Mouse (Mus musculus): Measurements from ENCODE around the gene Fam81a. TPM values are rescaled to one million over a fixed set of nuclear protein-coding genes. Genes with fewer than 3 reads are reported as not detected.

The Fam81a gene
- polyA plus RNA-seq, 1 experiment from 2014 or later = 0.75 TPM

GRCm38 (mm10) chr9:70140871-70141796, 1.2 kb downstream of the Fam81a start:
- no peak overlapping the region for H3K27ac ChIP-seq
- under 1% methylated on average over 86 of the region's 87 CpGs for WGBS (ENCODE audit: insufficient replicate concordance)
- DNase-seq (no peak), ATAC-seq (ENCODE audit: low read depth) (no peak)
- no peaks in the 10 kb centered on the region for H3K9me3 ChIP-seq (replicated peaks)
- peak overlapping the region; percentile 60 for H3K4me2 ChIP-seq
- H3K9ac ChIP-seq = no peak overlapping the region
- H3K36me3 ChIP-seq = no peaks in the 10 kb centered on the region
- 0 out of 2 replicates have a peak, but pooled peaks cover 8% of the 10 kb centered on the region for H3K4me1 ChIP-seq (replicated peaks)
- peak overlapping the region; percentile 54 for H3K4me3 ChIP-seq (replicated peaks)
- peaks cover 50% of the 10 kb centered on the region for H3K27me3 ChIP-seq

- 0 out of 2 replicates have a peak, but pooled peaks cover 8% of the 10 kb centered on the region for H3K4me1 ChIP-seq (replicated peaks)
- no peak overlapping the region for H3K27ac ChIP-seq
- H3K9ac ChIP-seq = no peak overlapping the region
- peaks cover 50% of the 10 kb centered on the region for H3K27me3 ChIP-seq
- no peaks in the 10 kb centered on the region for H3K9me3 ChIP-seq (replicated peaks)
- 0 out of 2 replicates have a peak overlapping the region, but pooled peaks have one; percentile 54 for H3K4me3 ChIP-seq (replicated peaks)
- DNase-seq (no peak), ATAC-seq (ENCODE audit: low read depth) (no peak)
- H3K4me2 ChIP-seq = peak overlapping the region; percentile 60; the same call in 1 of the 2 replicates
- 60% methylated on average over 4 of the region's 4 CpGs for WGBS (ENCODE audit: insufficient replicate concordance)
- H3K36me3 ChIP-seq = no peaks in the 10 kb centered on the region
These were observed 2.0 kb downstream of the Fam81a start for GRCm38 (mm10) chr9:70140340-70140739.

DNA sequence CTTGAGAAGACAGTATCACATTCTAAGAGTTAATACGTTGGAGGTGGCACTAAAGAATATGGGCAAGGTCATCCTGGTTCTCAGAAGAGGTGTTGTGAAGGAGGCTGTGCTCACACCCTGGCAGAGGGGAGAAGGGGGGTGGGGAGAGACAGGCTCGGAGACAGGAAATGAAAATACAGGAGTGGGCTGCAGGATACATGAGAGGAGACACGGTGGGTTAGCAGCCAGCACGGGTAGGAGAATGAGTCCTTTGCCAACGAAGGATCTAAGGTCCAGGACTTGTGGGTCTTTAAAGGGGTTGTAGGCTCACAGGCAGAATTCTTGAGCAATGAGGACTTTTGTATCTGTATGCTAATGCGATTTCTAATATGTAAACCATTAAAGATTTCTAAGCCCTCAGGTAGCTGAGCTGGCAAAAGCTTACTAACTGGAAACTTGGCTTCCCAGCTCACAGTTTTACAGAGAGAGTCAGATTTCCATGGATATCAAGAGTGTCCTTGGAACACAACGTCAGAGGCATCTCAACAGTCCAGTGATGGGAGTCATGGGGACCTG, 3.0 kb downstream of the Fam81a start:
- H3K9me3 ChIP-seq (replicated peaks) = no peaks in the 10 kb centered on the region
- no peak overlapping the region for H3K4me3 ChIP-seq (replicated peaks)
- ATAC-seq (ENCODE audit: low read depth) (no peak), DNase-seq (no peak)
- no peak overlapping the region; the same call in 1 of the 2 replicates for H3K9ac ChIP-seq
- H3K27ac ChIP-seq = no peak overlapping the region
- peaks cover 50% of the 10 kb centered on the region for H3K27me3 ChIP-seq
- H3K4me2 ChIP-seq = no peak overlapping the region
- H3K36me3 ChIP-seq = no peaks in the 10 kb centered on the region
- H3K4me1 ChIP-seq (replicated peaks) = 0 out of 2 replicates have a peak, but pooled peaks cover 13% of the 10 kb centered on the region
- 23% methylated on average over 7 of the region's 7 CpGs for WGBS (ENCODE audit: insufficient replicate concordance)

GRCm38 (mm10) chr9:70138511-70138910, 3.8 kb downstream of the Fam81a start:
- peaks cover 50% of the 10 kb centered on the region for H3K27me3 ChIP-seq
- H3K9me3 ChIP-seq (replicated peaks) = no peaks in the 10 kb centered on the region
- H3K27ac ChIP-seq = no peak overlapping the region
- ATAC-seq (ENCODE audit: low read depth) = no peak
- H3K36me3 ChIP-seq = no peaks in the 10 kb centered on the region
- 0 out of 2 replicates have a peak, but pooled peaks cover 13% of the 10 kb centered on the region for H3K4me1 ChIP-seq (replicated peaks)
- DNase-seq = no peak
- no peak overlapping the region for H3K4me2 ChIP-seq
- no peak overlapping the region for H3K9ac ChIP-seq
- H3K4me3 ChIP-seq (replicated peaks) = no peak overlapping the region
- 57% methylated on average over 7 of the region's 7 CpGs for WGBS (ENCODE audit: insufficient replicate concordance)

GRCm38 (mm10) chr9:70137991-70138390, 4.4 kb downstream of the Fam81a start:
- Histone ChIP-seq H3K27me3 (peaks cover 45% of the 10 kb centered on the region), H3K4me1 (replicated peaks) (0 out of 2 replicates have a peak, but pooled peaks cover 13% of the 10 kb centered on the region), H3K36me3 (no peaks in the 10 kb centered on the region), H3K9ac (no peak overlapping the region), H3K9me3 (replicated peaks) (no peaks in the 10 kb centered on the region), H3K27ac (no peak overlapping the region), H3K4me3 (replicated peaks) (no peak overlapping the region), H3K4me2 (no peak overlapping the region)
- 70% methylated on average over 5 of the region's 5 CpGs for WGBS (ENCODE audit: insufficient replicate concordance)
- no peak for ATAC-seq (ENCODE audit: low read depth)
- no peak for DNase-seq

DNA sequence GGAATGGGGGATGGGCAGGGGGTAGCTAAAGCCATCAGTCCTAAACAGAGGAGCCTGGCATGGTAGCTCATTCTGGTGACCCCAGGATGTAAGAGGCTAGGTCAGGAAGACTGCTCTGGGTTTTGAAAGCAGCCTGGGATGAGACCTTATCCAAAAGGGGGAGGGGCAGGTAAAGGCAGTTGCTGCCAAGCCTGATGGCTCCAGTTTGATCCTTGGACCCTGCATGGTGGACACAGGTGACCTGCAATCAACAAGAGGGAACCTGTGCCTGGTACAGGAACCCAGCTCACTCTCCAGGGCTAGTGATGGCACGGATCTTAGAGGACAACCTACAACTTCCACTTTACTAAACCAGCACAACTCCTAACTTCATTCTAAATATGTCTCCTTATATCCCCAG, 7.2 kb downstream of the Fam81a start:
- no peak for ATAC-seq (ENCODE audit: low read depth)

DNA sequence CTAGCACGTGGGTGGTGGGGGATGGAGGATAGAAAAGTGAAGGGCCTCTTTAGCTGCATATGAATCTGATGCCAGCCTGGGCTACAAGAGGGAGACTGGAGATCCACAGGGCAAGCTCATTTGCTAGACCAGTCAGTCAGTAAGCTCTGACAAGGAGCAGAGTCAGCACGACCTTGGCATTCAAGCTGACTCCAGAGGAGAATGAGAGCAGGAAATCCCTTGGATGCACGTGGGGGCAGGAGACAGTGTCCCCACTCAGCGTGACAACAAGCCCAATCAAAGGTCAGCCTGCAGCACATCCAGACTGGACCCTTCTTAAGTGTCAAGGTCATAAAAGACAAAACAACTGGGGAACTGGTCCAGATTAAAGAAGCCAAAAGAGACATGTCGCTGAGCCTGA, 7.6 kb downstream of the Fam81a start:
- WGBS (ENCODE audit: insufficient replicate concordance) = 42% methylated on average over 5 of the region's 5 CpGs
- H3K9me3 ChIP-seq (replicated peaks) = no peaks in the 10 kb centered on the region
- peaks cover 14% of the 10 kb centered on the region for H3K27me3 ChIP-seq
- H3K4me1 ChIP-seq (replicated peaks) = peaks cover 9% of the 10 kb centered on the region; the same call in 1 of the 2 replicates
- H3K4me3 ChIP-seq (replicated peaks) = no peak overlapping the region
- no peak overlapping the region for H3K27ac ChIP-seq
- no peak overlapping the region for H3K4me2 ChIP-seq
- no peaks in the 10 kb centered on the region for H3K36me3 ChIP-seq
- H3K9ac ChIP-seq = no peak overlapping the region
- DNase-seq = no peak
- no peak for ATAC-seq (ENCODE audit: low read depth)

More for the DNA sequence above, 7.2 kb downstream of the Fam81a start:
- Histone ChIP-seq H3K4me3 (replicated peaks) (no peak overlapping the region), H3K9me3 (replicated peaks) (no peaks in the 10 kb centered on the region), H3K27ac (no peak overlapping the region), H3K4me2 (no peak overlapping the region), H3K4me1 (replicated peaks) (peaks cover 9% of the 10 kb centered on the region; the same call in 1 of the 2 replicates), H3K36me3 (no peaks in the 10 kb centered on the region), H3K9ac (no peak overlapping the region), H3K27me3 (peaks cover 19% of the 10 kb centered on the region)
- WGBS (ENCODE audit: insufficient replicate concordance) = 50% methylated on average over 1 of the region's 1 CpGs
- DNase-seq = no peak

DNA sequence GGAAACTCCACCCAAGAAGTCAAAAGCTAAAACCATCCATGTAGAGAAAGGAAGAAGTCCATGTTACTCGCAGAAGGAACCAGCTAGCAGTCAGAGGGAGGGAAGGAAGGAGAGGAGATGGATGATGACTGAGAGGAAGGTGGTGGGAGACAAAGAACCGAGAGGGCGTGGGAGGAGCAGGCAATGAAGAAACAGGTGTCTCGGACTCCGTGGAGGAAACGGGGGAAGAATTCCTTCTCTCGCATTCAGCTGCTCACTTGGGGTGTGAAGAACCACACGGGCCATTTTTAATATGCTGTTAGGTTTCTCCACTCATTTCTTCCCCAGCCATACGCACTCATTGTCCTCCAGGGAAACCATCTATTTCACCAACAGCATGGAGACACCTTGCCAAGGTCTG, 8.1 kb downstream of the Fam81a start:
- Histone ChIP-seq H3K9me3 (replicated peaks) (no peaks in the 10 kb centered on the region), H3K4me3 (replicated peaks) (no peak overlapping the region), H3K27ac (no peak overlapping the region), H3K4me2 (no peak overlapping the region), H3K36me3 (no peaks in the 10 kb centered on the region), H3K4me1 (replicated peaks) (peaks cover 9% of the 10 kb centered on the region; the same call in 1 of the 2 replicates), H3K9ac (no peak overlapping the region), H3K27me3 (peaks cover 9% of the 10 kb centered on the region; the same call in 1 of the 2 replicates)
- 53% methylated on average over 9 of the region's 9 CpGs for WGBS (ENCODE audit: insufficient replicate concordance)
- DNase-seq (no peak), ATAC-seq (ENCODE audit: low read depth) (no peak)

DNA sequence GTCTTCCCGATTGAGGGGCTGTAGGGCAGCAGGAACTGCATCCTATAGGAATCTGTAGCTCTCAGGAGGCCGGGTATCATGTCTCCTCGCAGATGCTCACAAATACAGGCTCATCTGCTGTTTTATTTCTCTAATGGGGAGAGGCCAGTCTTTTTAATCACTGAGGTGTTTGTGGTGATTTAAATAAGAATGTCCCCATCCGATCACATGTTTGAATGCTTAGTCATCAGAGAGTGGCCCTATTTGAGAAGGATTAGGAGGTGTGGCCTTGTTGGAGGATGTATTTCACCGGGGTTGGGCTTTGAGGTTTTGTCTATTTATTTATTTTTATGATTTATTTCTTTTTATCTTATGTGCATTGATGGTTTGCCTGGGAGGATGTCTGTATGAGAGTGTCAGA, 11.6 kb downstream of the Fam81a start:
- WGBS (ENCODE audit: insufficient replicate concordance) = 76% methylated on average over 5 of the region's 5 CpGs
- H3K4me1 ChIP-seq (replicated peaks) = peaks cover 9% of the 10 kb centered on the region; the same call in 1 of the 2 replicates
- H3K4me3 ChIP-seq (replicated peaks) = no peak overlapping the region

GRCm38 (mm10) chr9:70111869-70112286, 30.5 kb downstream of the Fam81a start:
- Histone ChIP-seq H3K4me1 (replicated peaks) (no peaks in the 10 kb centered on the region), H3K9ac (no peak overlapping the region), H3K9me3 (replicated peaks) (no peaks in the 10 kb centered on the region), H3K4me2 (peak overlapping the region; percentile 12; the same call in 1 of the 2 replicates), H3K27ac (no peak overlapping the region), H3K36me3 (no peaks in the 10 kb centered on the region), H3K27me3 (peaks cover 10% of the 10 kb centered on the region; the same call in 1 of the 2 replicates), H3K4me3 (replicated peaks) (no peak overlapping the region)
- 9% methylated on average over 10 of the region's 10 CpGs for WGBS (ENCODE audit: insufficient replicate concordance)
- no peak for ATAC-seq (ENCODE audit: low read depth)
- no peak for DNase-seq

More for the DNA sequence above, 11.6 kb downstream of the Fam81a start:
- ATAC-seq (ENCODE audit: low read depth) (no peak), DNase-seq (no peak)
- no peaks in the 10 kb centered on the region for H3K9me3 ChIP-seq (replicated peaks)
- no peaks in the 10 kb centered on the region for H3K27me3 ChIP-seq
- no peaks in the 10 kb centered on the region for H3K36me3 ChIP-seq
- no peak overlapping the region for H3K4me2 ChIP-seq
- H3K27ac ChIP-seq = no peak overlapping the region
- H3K9ac ChIP-seq = no peak overlapping the region

GRCm38 (mm10) chr9:70110871-70111270, 31.5 kb downstream of the Fam81a start:
- Histone ChIP-seq H3K4me2 (no peak overlapping the region), H3K4me3 (replicated peaks) (no peak overlapping the region), H3K36me3 (no peaks in the 10 kb centered on the region), H3K9ac (no peak overlapping the region), H3K9me3 (replicated peaks) (no peaks in the 10 kb centered on the region), H3K27ac (no peak overlapping the region), H3K4me1 (replicated peaks) (no peaks in the 10 kb centered on the region), H3K27me3 (peaks cover 10% of the 10 kb centered on the region; the same call in 1 of the 2 replicates)
- DNase-seq = no peak
- 55% methylated on average over 7 of the region's 7 CpGs for WGBS (ENCODE audit: insufficient replicate concordance)
- ATAC-seq (ENCODE audit: low read depth) = no peak
